Mouse (Mus musculus) bone marrow, adult 2 months (tissue): ENCODE measurements around the gene Bend7. TPM values are rescaled to one million over a fixed set of nuclear protein-coding genes. Genes with fewer than 3 reads are reported as not detected.

Source experiments
- H3K27ac ChIP-seq: fragments of 200-500 bp; 2 replicates; pipeline ENCODE4 v1.5.1; 2012; ENCODE audit warnings: low read depth, mild to moderate bottlenecking, control low read depth, inconsistent platforms, low read length; ENCODE audit not compliant: control insufficient read depth, poor library complexity, insufficient read depth
- H3K4me1 ChIP-seq: fragments of 200-500 bp; 2 replicates; pipeline ENCODE4 v1.6.1; 2011; ENCODE audit warnings: low read length; ENCODE audit not compliant: control insufficient read depth, insufficient read depth
- H3K4me3 ChIP-seq: fragments of 200-500 bp; replicated peaks from 2 replicates; pipeline ENCODE3; 2011; ENCODE audit warnings: mild to moderate bottlenecking, low read depth, low read length, control low read depth; ENCODE audit not compliant: control insufficient read depth
- CTCF ChIP-seq: fragments of 200-500 bp; IDR thresholded peaks from 2 replicates; pipeline ENCODE4 v1.5.1; 2011; ENCODE audit warnings: low read length, control low read depth; ENCODE audit not compliant: control insufficient read depth, insufficient read depth
- POLR2A ChIP-seq: fragments of 200-500 bp; IDR thresholded peaks from 2 replicates; pipeline ENCODE4 v1.6.1; 2011; ENCODE audit warnings: low read depth, mild to moderate bottlenecking, control low read depth, low read length, borderline replicate concordance; ENCODE audit not compliant: control insufficient read depth
- WGBS: fragments of 180-500 bp; shearing (Covaris S2); methylation state at CpG from one replicate; pipeline ENCODE4 v1.1.7; 2018; 5-methylcytosine and 5-hydroxymethylcytosine counted together
- polyA plus RNA-seq: library from polyadenylated mRNA; stranded (reverse); fragments of >200 nt; gene quantifications from 2 replicates; pipeline ENCODE4 v1.2.4, GENCODE M21; 2011; ENCODE audit warnings: low replicate concordance; ENCODE audit not compliant: missing spikeins, insufficient read depth, insufficient read length

The Bend7 gene
- polyA plus RNA-seq, 1 experiment = not detected

DNA sequence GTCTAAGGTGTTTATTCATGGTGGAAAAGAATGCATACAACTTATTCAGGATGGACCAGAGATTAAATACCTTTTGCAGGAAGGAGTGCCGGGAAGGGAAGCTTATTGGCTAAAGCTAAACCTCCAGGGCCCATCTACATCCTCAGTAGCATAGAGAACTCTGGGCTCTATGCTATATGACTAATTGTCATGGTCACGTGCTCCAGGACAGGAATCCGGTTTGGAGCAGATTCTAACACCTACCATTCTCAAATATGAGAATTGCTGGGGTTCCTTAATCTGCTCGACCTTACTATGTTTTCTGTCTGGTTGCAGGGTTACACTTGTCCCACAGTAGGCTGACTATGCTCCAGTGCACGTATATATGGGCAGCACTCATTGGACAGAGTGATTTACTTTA is 110.4 kb downstream of the Bend7 start:
- H3K4me3 ChIP-seq = no peak overlapping the region
- TF ChIP-seq POLR2A = no peak
- TF ChIP-seq CTCF = no peak
- no peaks in the 10 kb centered on the region for H3K4me1 ChIP-seq
- 77% methylated on average over 5 of the region's 5 CpGs for WGBS
- no peak overlapping the region for H3K27ac ChIP-seq

GRCm38 (mm10) chr2:4828446-4828997 is 110.9 kb downstream of the Bend7 start:
- 82% methylated on average over 6 of the region's 6 CpGs for whole genome bisulfite sequencing
- Histone ChIP-seq H3K27ac (no peak overlapping the region; the same call in 1 of the 2 replicates), H3K4me3 (no peak overlapping the region), H3K4me1 (no peaks in the 10 kb centered on the region)
- TF ChIP-seq CTCF = no peak
- no peak for TF ChIP-seq POLR2A

GRCm38 (mm10) chr2:4829007-4829406 is 111.4 kb downstream of the Bend7 start:
- Histone ChIP-seq H3K27ac (no peak overlapping the region; the same call in 1 of the 2 replicates), H3K4me3 (no peak overlapping the region), H3K4me1 (no peaks in the 10 kb centered on the region)
- no peak for TF ChIP-seq POLR2A
- no peak for TF ChIP-seq CTCF
- WGBS = 76% methylated on average over 4 of the region's 4 CpGs

DNA sequence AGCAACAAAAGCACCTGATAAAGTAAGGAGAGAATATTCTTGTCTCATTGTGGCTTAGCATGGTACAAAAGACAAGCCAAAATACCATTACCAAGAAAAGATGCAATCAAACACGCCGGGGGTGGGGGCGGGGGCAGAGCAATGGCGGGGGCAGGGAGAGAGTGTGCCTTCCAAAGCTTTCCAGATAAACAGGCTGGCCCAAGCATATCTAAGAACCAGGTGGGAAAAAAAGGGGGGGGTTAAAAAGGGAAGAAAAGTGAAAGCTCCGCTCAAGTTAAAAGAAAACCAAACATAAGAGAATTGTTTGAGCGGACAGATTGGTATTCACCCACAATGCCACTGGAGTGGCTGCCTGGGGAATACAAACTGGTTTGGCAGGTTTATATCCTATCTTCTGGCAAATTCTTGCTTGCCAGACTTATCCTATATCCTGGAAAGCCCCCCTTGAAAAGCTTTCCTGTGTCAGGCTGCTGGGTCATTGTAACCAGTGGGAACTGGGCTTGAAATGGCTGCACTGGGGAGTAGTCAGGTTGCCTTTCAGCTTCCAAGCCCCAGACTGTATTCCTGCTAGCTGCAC is 111.9 kb downstream of the Bend7 start:
- WGBS = 60% methylated on average over 6 of the region's 6 CpGs
- Histone ChIP-seq H3K27ac (no peak overlapping the region), H3K4me3 (no peak overlapping the region), H3K4me1 (no peaks in the 10 kb centered on the region)
- TF ChIP-seq CTCF = no peak
- TF ChIP-seq POLR2A = no peak

DNA sequence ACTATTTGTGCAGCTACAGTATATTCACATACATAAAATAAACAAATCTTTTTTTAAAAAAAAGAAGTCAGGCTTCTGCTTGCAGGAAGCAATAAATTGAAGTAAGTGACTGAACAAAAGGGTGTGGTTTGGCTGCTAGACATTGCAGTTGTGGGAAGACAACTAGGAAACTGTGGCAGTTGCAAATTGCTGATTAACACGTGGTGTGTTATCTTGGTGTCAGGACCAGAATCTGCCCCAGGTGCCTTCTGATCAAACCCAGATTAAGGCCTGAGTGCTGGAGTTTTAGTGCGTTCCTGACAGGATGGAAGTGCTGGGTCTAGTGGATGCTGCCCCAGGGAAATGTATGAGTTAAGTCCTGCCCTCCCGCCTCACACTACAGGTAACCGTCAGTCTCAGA is 113.9 kb downstream of the Bend7 start:
- Histone ChIP-seq H3K4me1 (no peaks in the 10 kb centered on the region), H3K4me3 (no peak overlapping the region), H3K27ac (no peak overlapping the region)
- 4% methylated on average over 4 of the region's 4 CpGs for WGBS
- TF ChIP-seq POLR2A (no peak), CTCF (no peak)

DNA sequence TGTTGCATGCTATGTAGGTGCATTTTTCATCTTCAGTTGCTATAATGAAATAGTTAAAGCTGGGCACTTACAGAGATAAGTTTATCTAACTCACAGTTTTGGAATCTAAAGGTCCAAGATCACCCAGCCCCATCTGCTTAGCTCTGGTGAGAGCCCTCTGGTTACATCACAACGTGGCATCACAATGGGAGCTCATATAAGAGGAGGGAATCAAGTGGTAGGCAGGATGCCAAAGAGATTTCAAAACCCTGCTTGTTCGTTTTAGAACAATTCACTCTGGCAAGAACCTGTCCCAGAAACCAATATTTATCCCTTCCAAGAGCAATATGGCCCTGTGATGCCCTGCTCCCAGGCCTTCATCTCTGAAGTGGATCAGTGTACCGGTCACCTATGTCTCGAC is 114.5 kb downstream of the Bend7 start:
- WGBS = 49% methylated on average over 4 of the region's 4 CpGs
- H3K27ac ChIP-seq = no peak overlapping the region
- TF ChIP-seq POLR2A (no peak), CTCF (no peak)

DNA sequence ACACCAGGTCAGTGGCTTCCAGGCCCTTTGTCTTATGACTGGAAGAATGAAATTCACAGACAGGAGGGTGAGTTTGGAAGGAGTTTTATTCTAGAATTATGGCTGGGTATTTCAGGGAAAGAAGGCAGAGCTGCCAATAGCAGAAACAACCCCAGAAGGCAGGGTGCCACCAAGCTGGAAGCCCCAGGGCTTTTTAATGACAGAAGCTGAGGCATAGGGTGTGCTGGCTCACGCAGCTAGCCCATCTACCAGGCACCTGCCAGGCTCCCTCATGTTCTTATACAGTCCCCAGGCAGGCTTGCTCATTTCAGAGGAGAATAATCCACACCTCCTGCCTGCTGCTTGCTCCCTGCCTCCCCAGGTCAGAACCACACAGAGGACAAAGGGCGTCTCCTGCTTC is 131.8 kb downstream of the Bend7 start:
- Histone ChIP-seq H3K4me1 (no peaks in the 10 kb centered on the region), H3K27ac (no peak overlapping the region), H3K4me3 (no peak overlapping the region)
- 77% methylated on average over 2 of the region's 2 CpGs for WGBS
- TF ChIP-seq CTCF = no peak
- no peak for TF ChIP-seq POLR2A

More for the DNA sequence above, 114.5 kb downstream of the Bend7 start:
- no peak overlapping the region for H3K4me3 ChIP-seq
- H3K4me1 ChIP-seq = no peaks in the 10 kb centered on the region

Other genes with a start within 250 kb of the Bend7 start
- gene Prpf18, start 65.7 kb upstream of the Bend7 start, polyA plus RNA-seq = 21.3 and 22.9 TPM in 2 replicates
- 15.7 and 17.7 TPM in 2 replicates for gene Sephs1, start 163.7 kb downstream of the Bend7 start, polyA plus RNA-seq
- 19.6 and 44.1 TPM in 2 replicates for gene Phyh, start 201.2 kb downstream of the Bend7 start, polyA plus RNA-seq